Mouse (Mus musculus) small intestine, adult 2 months (tissue): ENCODE data around the gene Nudt16l1. TPM values are rescaled to one million over a fixed set of nuclear protein-coding genes. Genes with fewer than 3 reads are reported as not detected.

ENCODE experiments used
- H3K27ac ChIP-seq: fragments of 200-500 bp; 2 replicates; pipeline ENCODE4 v1.5.1; 2012; ENCODE audit warnings: low read depth, low read length, control low read depth, inconsistent platforms; ENCODE audit not compliant: insufficient read depth
- H3K27me3 ChIP-seq: fragments of 200-500 bp; 2 replicates; pipeline ENCODE4 v1.6.1; 2012; ENCODE audit warnings: mild to moderate bottlenecking, moderate library complexity, low read length, inconsistent platforms; ENCODE audit not compliant: control insufficient read depth, insufficient read depth
- H3K36me3 ChIP-seq: fragments of 200-500 bp; 2 replicates; pipeline ENCODE4 v1.6.1; 2012; ENCODE audit warnings: mild to moderate bottlenecking, low read length, control low read depth, inconsistent platforms; ENCODE audit not compliant: control insufficient read depth, insufficient read depth
- H3K4me1 ChIP-seq: fragments of 200-500 bp; 2 replicates; pipeline ENCODE4 v1.6.1; 2012; ENCODE audit warnings: low read length, inconsistent platforms, mixed read lengths; ENCODE audit not compliant: control insufficient read depth, insufficient read depth, insufficient read length
- H3K4me3 ChIP-seq: fragments of 200-500 bp; 2 replicates; pipeline ENCODE4 v1.5.1; 2012; ENCODE audit warnings: low read depth, mild to moderate bottlenecking, control low read depth, inconsistent platforms, low read length, moderate library complexity
- CTCF ChIP-seq: fragments of 200-500 bp; IDR thresholded peaks from 2 replicates; pipeline ENCODE4 v1.5.1; 2012; ENCODE audit warnings: low read depth, mild to moderate bottlenecking, control low read depth, inconsistent platforms, low read length, moderate library complexity, mixed read lengths; ENCODE audit not compliant: insufficient replicate concordance, insufficient read length; ENCODE audit errors: extremely low read depth
- POLR2A ChIP-seq: fragments of 200-500 bp; IDR thresholded peaks from 2 replicates; pipeline ENCODE4 v1.6.1; 2012; ENCODE audit warnings: low read depth, mild to moderate bottlenecking, control low read depth, inconsistent platforms, low read length, moderate library complexity
- WGBS: fragments of 180-500 bp; shearing (Covaris S2); methylation state at CpG from one replicate; pipeline ENCODE4 v1.1.7; 2018; 5-methylcytosine and 5-hydroxymethylcytosine counted together
- polyA plus RNA-seq: library from polyadenylated mRNA; depleted of rRNA; stranded (reverse); fragments of >200 nt; gene quantifications from 2 replicates; pipeline ENCODE4 v1.2.3, GENCODE M21; 2012; rRNA removed

Nudt16l1 gene
- polyA plus RNA-seq, 1 experiment: 42.6 TPM

DNA sequence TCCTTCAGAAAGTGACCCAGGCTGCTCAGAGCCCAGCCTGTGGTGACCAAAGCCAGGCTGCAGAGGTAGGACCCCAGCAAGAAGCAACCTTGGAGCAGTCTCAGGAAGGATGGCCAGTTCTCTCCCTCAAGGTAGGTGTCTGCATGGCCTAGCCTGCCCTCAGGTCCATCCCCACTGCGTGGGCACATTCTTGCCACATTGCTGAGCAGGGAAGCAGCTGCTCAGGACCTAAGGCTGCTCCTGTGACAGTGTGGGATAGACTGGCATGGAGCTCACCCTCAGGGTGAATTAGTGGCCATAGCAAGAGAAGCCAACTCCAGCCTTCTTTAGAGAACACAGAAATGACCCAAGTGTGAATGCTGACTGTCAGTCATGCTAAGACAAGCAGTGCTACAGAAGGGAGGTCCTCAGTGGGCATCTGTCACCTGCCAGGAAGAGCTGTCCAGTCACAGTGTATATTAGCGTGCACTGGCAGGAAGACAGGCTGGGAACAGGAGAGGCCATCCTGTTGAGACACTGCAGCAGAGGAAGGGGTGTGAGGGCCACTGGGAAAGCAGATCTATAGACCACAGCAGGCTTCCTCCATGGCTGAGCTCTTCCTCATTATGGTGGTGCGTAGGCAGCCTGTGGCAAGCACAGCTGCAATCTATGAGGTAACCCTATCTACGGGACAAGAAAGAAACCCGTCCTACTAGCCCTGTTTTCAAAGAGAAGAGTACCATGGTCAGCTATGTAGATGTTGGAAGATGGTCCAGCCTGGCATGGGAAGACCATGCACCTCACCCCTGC is 30.7 kb downstream of the Nudt16l1 start:
- 74% methylated on average over 5 of the region's 5 CpGs for WGBS
- H3K4me1 ChIP-seq: 0 out of 2 replicates have a peak, but pooled peaks cover 2% of the 10 kb centered on the region
- H3K27me3 ChIP-seq: no peaks in the 10 kb centered on the region
- H3K36me3 ChIP-seq: no peaks in the 10 kb centered on the region
- H3K27ac ChIP-seq: peak overlapping the region; percentile 30; the same call in 1 of the 2 replicates
- no peak overlapping the region for H3K4me3 ChIP-seq
- TF ChIP-seq POLR2A: no peak
- no peak for TF ChIP-seq CTCF

DNA sequence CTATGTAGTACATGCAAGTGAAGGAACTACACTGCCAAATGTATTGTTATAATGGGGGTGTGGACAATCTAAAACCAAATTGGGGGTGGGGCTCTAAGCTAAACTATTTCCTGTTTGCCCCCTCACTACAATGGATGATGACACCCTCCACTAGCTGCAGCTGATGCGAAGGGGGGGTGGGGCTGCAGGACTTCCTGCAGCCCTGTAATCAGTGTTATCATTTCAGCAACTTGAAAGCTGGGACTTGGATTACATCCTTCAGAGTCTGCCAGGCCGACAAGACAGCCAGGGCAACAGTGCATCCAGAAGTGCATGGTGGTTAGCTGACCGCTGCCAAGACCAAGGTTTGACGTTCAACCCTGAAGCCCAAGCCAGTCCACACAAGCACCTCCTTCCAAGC is 33.1 kb downstream of the Nudt16l1 start:
- Histone ChIP-seq H3K4me3 (no peak overlapping the region), H3K36me3 (no peaks in the 10 kb centered on the region), H3K27ac (no peak overlapping the region), H3K4me1 (no peaks in the 10 kb centered on the region), H3K27me3 (no peaks in the 10 kb centered on the region)
- TF ChIP-seq CTCF: no peak
- TF ChIP-seq POLR2A: no peak
- 68% methylated on average over 4 of the region's 4 CpGs for WGBS

DNA sequence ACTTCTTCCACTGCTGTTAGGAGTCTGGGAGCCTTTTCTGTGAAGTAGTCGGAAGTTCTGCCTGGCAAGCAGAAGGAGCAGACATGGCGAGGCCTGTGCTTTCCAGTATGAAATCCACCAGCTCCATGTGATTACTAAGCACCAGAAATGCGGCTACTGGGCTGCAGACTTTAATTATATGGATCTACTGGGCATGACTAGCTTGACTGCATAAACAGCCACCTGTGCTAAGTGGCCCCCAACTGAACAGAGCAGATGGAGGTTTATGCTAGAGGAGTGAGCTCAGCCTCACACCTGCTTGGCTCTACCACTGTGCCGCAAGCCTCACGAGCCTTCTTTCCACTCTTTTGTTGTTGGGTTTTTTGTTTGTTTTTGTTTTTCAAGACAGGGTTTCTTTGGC is 36.0 kb downstream of the Nudt16l1 start:
- H3K4me3 ChIP-seq: no peak overlapping the region
- WGBS: 94% methylated on average over 5 of the region's 5 CpGs
- H3K4me1 ChIP-seq: no peaks in the 10 kb centered on the region
- TF ChIP-seq CTCF: no peak
- TF ChIP-seq POLR2A: no peak
- no peaks in the 10 kb centered on the region for H3K27me3 ChIP-seq
- no peaks in the 10 kb centered on the region for H3K36me3 ChIP-seq
- H3K27ac ChIP-seq: no peak overlapping the region

DNA sequence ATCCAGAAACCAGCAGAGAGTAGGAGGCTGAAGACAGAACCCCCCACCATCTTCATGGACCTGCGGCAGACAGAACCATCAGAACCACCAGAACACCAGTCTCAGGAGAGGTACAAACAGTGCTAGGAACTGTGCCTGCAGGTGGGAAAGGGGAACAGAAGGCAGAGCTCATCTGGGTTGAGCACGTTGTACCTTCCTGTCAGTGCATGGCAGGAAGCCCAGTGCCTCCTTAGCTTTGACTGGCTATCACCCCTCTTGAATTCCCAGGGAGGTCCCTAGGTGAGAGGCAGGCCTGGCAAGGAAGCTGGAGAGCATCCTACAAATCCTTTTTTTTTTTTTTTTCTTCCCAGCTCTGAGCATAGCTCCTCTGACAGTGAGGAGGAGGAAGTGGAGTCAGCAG is 37.6 kb downstream of the Nudt16l1 start:
- Histone ChIP-seq H3K4me1 (no peaks in the 10 kb centered on the region), H3K36me3 (no peaks in the 10 kb centered on the region), H3K4me3 (no peak overlapping the region), H3K27me3 (no peaks in the 10 kb centered on the region), H3K27ac (no peak overlapping the region)
- TF ChIP-seq POLR2A (no peak), CTCF (no peak)
- 71% methylated on average over 2 of the region's 2 CpGs for WGBS

DNA sequence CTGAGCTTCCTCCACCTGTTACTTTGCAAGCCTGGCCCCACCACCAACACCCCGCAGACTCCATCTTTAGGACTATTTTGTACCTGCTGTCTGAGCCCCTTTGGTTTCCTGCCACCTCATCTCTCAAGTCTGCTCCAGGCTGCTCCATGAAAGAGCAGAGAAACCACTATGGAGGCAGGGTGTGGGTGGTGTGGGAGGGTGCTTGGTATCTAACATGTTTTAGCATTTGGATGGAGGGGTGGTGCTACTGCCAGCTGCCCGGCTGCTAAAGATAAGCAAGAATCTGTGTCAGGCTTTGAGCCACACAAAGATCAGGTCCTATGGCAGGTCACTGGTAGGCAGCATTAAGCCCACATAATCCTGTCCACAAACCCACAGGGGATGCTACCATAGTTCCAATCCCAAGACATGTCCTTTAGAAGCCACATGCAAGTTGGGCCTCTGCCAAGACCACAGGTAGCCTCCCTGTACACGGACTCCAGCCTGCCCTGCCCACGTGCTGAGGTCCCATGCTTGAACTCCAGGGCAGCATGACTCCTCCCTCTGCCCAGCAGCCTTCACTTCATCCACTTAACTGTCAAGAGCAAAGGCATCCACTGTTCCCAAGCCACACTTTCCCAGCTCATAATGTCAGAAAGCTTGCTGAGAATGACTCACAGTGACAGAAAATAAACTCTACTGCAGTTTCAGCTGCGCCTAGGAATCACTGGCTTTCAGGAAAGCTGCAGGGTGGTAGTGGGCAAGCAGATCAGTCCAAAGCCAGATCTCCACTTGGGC is 39.9 kb downstream of the Nudt16l1 start:
- no peaks in the 10 kb centered on the region for H3K4me1 ChIP-seq
- no peaks in the 10 kb centered on the region for H3K27me3 ChIP-seq
- no peak overlapping the region for H3K27ac ChIP-seq
- no peak for TF ChIP-seq POLR2A
- no peak for TF ChIP-seq CTCF
- H3K36me3 ChIP-seq: no peaks in the 10 kb centered on the region
- WGBS: 38% methylated on average over 5 of the region's 5 CpGs
- no peak overlapping the region for H3K4me3 ChIP-seq

DNA sequence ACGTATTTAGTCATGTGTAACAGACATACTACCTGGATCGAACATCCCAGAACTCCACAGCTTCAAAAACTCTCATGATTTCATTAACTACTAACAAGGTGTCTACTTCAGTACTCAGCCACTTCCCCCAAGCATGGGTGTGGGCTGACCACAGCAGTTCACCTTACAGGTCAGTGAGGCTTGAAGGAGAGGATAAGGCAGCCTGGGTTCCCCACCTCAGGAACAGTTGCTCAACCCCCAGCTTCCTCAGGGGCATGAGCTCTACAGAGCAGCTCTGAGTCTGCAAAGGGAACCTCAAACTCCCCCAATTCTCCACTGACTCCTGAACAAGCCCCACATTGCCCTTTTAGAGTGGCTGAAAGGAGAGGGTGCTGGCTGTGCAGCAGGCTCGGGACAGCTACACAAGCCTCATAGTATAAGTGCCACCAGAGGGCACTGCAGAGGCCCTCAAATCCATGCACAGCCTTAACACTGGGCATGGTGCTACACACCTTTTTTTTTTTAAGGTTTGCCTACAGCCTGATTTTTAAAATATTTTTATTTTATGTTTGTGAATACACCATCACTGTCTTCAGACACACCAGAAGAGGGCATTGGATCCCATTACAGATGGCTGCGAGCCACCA is 41.3 kb downstream of the Nudt16l1 start:
- no peaks in the 10 kb centered on the region for H3K27me3 ChIP-seq
- H3K36me3 ChIP-seq: no peaks in the 10 kb centered on the region
- H3K27ac ChIP-seq: no peak overlapping the region
- peak; percentile 74; the same call in 1 of the 2 replicates for TF ChIP-seq CTCF
- TF ChIP-seq POLR2A: no peak
- no peaks in the 10 kb centered on the region for H3K4me1 ChIP-seq
- H3K4me3 ChIP-seq: no peak overlapping the region
- WGBS: 70% methylated on average over 4 of the region's 4 CpGs

DNA sequence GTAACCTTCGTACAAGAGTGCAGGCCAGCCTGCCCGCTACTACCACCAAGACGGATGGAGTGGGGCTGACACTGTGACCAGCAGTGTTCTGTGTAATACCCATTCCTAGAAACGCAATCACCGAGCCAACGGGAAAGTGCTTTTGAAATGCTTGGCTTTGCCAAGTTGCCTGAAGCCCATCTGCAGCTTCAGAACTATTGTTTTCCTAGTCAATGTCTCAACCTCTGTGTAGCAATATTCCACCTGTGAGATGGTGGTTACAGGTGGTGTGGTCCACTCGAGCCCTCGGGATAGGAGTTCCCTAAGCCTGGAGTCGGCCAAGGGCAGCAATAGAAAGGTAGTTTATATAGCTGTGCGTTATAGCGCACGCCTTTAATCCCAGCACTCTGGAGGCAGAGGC is 46.2 kb downstream of the Nudt16l1 start:
- TF ChIP-seq CTCF: no peak
- TF ChIP-seq POLR2A: no peak

More for the DNA sequence above, 46.2 kb downstream of the Nudt16l1 start:
- WGBS: 86% methylated on average over 12 of the region's 12 CpGs
- Histone ChIP-seq H3K36me3 (no peaks in the 10 kb centered on the region), H3K27me3 (no peaks in the 10 kb centered on the region), H3K4me1 (no peaks in the 10 kb centered on the region), H3K4me3 (no peak overlapping the region), H3K27ac (no peak overlapping the region)

Other genes with a start within 250 kb of the Nudt16l1 start
- gene Nmral1, start 219.4 kb upstream of the Nudt16l1 start, polyA plus RNA-seq: 2.2 and 5.6 TPM in 2 replicates
- gene Hmox2, start 212.4 kb upstream of the Nudt16l1 start, polyA plus RNA-seq: 11.8 and 21.2 TPM in 2 replicates
- gene Cdip1, start 148.5 kb upstream of the Nudt16l1 start, polyA plus RNA-seq: 51.7 and 87.4 TPM in 2 replicates
- gene 4930562C15Rik, start 103.3 kb upstream of the Nudt16l1 start, polyA plus RNA-seq: not detected in 2 replicates
- gene Ubald1, start 58.4 kb upstream of the Nudt16l1 start, polyA plus RNA-seq: 21.0 and 37.1 TPM in 2 replicates
- 81.9 and 164 TPM in 2 replicates for gene Mgrn1, start 52.5 kb upstream of the Nudt16l1 start, polyA plus RNA-seq
- 17.9 and 34.8 TPM in 2 replicates for gene Anks3, start 25.4 kb downstream of the Nudt16l1 start, polyA plus RNA-seq
- 0.15 TPM in 1 of 2 replicates, not detected in the other for gene Sept12, start 59.1 kb downstream of the Nudt16l1 start, polyA plus RNA-seq
- gene Smim22, start 68.5 kb downstream of the Nudt16l1 start, polyA plus RNA-seq: 173 and 472 TPM in 2 replicates
- 41.3 and 68.4 TPM in 2 replicates for gene Rogdi, start 74.8 kb downstream of the Nudt16l1 start, polyA plus RNA-seq
- 21.2 and 39.0 TPM in 2 replicates for gene Glyr1, start 111.1 kb downstream of the Nudt16l1 start, polyA plus RNA-seq
- gene Ubn1, start 111.3 kb downstream of the Nudt16l1 start, polyA plus RNA-seq: 14.8 and 25.8 TPM in 2 replicates
- 1.1 and 1.6 TPM in 2 replicates for gene Ppl, start 193.7 kb downstream of the Nudt16l1 start, polyA plus RNA-seq
- gene Sec14l5, start 208.3 kb downstream of the Nudt16l1 start, polyA plus RNA-seq: 0.08 TPM in 1 of 2 replicates, not detected in the other